Mouse (Mus musculus) layer of hippocampus, adult 18-20 months (tissue): ENCODE measurements around the gene Rbm14. TPM values are rescaled to one million over a fixed set of nuclear protein-coding genes. Genes with fewer than 3 reads are reported as not detected.

Experiments
- DNase-seq, 2 experiments: peaks; one replicate each; pipeline ENCODE4 v3.0.0; 2022; ENCODE audit warnings: low spot score in 2 of 2
- long read RNA-seq: library from polyadenylated mRNA; stranded (forward); transcript quantifications from one replicate; pipeline ENCODE4 v2.0.0, GENCODE M21; 2021
- total RNA-seq, 2 experiments: library from RNA; stranded (reverse); gene quantifications; 2 replicates each; pipeline ENCODE4 v1.2.3; 2021

The Rbm14 gene
- total RNA-seq = 10 to 100 TPM; 47.7 to 53.1 TPM
- long read RNA-seq, transcript Rbm14-201 (3 exons, 3,165 nt) = major isoform, 32 of 37 reads
- long read RNA-seq, partial matches to known transcripts = 4 of 37 reads
- long read RNA-seq, other reads (novel, unspliced or antisense) = 1 of 37 reads

DNA sequence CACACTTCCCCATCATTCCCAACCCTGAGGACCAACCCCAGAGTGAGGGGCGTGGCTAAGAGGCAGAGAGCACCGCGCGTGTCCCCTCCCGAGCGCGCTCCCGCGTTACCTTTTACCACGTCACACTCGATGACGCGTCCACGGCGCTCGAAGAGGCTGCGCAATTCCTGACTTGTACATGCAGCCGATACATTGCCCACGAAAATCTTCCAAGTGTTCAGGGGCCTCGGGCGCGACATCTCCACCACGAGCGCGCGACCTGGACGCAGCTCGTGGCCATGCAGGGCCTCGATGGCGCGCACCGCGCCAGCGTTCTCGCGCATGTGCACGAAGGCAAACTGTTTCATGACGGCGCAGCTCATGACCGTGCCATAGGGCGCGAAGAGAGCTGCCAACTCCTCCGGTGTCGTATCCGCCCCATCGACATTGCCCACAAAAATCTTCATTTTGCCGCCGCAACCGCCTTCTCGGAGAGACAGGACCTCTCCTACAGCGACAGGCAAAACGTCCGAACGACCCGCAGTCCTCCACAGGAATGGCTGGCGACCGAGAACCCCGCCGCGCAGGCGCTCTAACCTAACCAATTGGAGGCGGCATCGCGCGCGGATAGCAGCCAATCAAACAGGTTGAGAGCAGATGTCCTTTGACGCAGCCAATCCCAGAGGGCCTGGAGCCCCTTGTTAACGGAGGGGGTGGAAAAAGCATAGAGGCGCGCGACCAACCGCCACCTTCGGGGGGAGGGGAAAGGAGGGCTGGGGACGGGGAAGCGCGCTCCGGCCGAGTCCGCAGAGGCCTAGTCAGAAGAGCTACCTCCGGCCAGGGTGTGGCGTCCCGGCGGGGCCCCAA lies at the start of gene Rbm14, which contains the start of gene Gm21992:
TSS of gene Rbm14 (minus strand) at position 572 of the 846 bp plus-strand sequence.
TSS of gene Gm21992 (minus strand) at position 550 of the 846 bp plus-strand sequence.
- peak; percentile 99 for DNase-seq

DNA sequence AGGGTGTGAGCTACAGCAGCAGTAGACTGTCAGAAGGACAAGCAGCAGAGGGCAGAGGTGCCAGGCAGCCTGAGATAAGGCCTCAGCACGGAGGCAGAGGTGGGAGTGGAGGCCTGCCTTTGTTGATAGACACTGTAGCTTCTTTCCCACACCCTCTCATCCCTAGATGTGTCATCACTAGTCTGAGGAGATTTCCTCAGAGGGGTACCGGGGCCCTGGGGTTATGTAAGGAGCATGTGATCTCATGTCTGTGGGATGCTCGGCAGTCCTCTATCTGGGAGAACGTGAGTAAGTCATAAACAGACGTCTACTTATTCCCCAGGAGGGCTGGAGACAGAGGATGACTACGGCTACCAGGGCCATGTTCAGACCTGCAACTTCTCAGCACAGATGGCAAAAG lies 47.6 kb upstream of the Rbm14 start:
- DNase-seq = no peak

DNA sequence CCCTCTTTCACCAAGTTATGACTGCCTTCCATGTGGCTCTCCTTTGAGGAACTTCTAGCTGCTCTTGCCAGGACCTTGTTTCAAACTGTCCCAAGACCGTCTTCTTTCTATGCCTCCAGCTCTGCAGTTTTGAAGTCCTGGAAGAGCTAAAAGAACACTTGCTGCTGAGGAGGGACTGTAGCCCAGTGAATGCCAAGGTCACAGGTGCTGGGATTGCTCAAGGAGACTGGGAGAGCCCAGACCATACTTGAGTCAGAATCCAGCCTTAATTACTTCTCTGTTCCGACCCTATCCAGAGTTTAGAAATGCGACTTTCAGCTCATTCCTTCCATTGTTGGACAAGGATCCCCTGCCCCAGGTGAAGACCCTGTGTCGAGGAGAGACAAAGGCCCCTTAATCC lies 44.5 kb upstream of the Rbm14 start:
- no peak for DNase-seq

DNA sequence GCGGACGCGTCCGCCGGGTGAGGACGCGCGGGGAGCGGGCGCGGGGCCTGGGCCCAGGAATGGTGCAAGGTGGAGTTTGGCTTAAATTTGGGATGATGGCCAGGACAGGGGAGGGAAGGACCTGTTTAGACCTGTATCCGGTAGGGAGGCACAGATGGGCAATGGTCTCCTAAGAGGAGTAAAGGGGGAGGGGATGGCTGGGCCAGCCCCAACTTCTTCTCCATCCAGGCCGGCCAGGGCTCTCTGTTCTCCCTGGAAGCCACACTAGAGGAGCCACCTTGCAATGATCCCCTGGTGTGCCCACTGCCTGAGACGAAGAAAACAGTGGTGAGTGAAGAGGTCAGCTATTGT lies 44.0 kb upstream of the Rbm14 start:
- DNase-seq = no peak

DNA sequence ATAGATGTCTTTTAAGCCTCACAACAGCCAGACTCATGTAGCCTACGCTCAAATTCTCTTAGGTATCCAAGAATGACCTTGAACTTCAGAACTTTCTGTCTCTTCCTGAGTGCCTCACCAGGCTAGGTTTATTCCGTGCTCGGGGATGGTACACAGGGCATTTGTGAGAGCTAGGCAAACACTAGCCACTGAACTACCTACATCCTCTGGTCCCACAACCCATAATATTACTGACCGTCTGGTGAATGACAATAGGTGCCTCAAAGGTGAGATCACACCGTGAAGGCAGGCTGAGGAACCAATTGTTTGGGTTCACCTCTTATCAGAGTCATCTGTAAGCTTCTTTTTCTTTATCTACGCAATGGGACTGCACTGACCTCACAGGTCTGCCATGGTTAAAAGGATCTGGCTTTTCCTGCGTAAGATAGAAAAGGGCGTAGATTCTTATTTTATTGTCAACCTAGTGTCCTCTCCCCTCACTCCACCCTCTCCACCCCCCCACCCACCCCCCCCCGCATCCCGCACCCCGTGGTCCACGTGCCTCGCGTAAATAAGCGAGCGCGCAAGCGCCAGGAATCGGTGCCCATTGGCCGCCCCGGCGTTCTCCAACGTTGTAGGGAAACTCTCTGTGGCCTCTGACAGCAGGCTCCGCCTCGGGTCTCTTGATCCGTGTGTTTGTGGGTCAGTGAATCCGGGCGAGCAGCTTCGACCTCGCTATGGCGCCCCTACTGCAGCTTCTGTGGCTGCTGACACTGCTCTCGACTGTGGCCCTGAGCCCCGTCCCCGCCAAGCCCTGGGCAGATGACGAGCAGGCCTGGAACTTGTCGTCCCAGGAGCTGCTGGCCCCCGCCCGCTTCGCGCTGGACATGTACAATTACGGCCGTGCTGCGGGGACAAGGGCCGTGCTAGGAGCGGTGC lies 43.4 kb upstream of the Rbm14 start, which contains the start of gene Ctsf:
TSS of gene Ctsf (plus strand) at position 579 of the 918 bp plus-strand sequence.
- peak; percentile 88 to 95 for DNase-seq

DNA sequence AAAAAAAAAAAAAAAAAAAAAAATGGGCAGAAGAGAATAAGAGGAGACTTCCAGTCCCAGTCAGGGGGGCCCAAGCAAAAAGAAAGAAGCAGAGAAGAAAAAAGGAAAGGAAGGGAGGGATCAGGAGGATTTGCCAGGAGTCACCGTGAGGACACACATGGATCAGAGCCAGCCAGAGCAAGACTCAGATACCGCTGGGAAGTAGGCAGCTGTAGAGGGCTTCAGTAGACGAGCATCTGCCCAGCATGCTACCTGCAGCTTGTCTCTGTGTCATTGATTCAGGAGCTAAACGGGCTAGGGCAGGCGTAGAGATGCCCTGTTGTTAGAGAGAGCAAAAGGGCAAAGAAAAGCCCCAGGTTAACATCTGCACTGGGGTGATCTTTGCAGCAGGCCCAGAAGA lies 38.8 kb upstream of the Rbm14 start:
- no peak for DNase-seq

DNA sequence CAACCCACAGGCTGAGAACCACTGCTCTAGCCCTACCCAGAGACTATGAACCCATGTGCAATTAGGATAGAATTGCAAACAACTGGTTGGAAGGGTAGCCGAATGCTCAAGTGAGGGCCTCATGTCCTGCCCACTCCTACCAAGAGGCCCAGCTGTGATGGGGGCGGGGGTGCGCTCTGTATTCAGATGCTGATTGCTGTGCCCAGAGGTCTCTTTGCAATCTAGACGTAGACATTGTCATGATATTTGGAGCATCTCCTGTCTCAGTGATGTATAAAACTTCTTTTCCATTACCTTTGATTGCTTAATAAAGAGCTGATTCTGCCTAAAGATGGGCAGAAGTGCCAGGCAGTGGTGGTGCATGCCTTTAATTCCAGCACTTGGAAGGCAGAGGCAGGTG lies 38.4 kb upstream of the Rbm14 start:
- DNase-seq = no peak

DNA sequence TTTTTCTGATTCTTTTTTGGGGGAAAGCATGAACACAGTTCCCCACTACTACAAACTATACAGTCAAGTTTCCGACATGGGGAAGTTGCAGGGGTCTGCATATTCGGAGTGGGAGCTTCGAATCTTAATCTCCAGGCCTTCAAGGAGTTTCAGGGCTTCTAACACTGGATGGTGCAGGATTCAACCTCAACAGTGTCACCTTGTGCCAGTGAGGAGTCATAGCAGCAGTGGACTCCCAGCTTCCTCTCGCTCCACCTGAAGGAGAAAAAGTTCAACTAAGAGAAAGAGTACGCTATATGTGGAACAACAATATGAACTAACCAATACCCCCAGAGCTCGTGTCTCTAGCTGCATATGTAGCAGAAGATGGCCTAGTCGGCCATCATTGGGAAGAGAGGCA lies 36.1 kb upstream of the Rbm14 start:
- no peak for DNase-seq

DNA sequence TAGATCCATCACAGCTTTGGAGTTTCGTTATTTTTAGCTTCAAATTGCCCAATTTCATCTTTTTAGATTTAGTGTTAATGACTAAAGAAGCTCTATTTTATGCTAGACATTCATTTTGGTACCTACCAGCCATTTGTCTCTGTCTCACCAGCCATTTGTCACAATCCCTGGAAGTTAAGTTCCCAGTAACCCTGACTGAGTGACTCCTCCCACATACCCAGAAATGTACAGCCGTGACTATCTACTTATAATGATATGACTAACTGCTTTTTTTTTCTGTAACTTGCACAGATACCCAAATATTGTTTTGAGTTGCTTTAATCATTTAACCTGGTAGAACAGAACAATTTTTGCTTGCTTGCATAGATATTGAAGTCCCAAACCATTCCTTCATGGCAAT lies 34.4 kb upstream of the Rbm14 start:
- DNase-seq = no peak

DNA sequence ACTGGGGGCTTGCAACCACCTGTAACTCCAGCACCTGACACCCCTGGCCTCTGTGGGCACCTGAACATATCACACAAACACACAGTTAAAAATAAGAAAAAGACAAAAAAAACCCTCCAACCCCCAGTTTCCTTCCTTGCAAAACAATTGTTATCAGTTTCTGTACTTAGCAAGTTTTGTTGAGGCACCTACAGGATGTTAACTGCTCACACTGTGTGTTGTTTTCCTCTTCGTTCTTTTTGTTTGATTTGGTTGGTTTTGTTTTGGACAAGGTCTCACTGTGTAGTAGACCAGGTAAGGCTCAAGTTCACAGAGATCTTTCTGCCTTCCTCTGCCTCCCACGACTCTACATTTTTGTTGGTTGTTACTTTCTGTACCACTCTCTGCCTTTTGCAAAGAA lies 31.2 kb upstream of the Rbm14 start:
- DNase-seq = no peak

DNA sequence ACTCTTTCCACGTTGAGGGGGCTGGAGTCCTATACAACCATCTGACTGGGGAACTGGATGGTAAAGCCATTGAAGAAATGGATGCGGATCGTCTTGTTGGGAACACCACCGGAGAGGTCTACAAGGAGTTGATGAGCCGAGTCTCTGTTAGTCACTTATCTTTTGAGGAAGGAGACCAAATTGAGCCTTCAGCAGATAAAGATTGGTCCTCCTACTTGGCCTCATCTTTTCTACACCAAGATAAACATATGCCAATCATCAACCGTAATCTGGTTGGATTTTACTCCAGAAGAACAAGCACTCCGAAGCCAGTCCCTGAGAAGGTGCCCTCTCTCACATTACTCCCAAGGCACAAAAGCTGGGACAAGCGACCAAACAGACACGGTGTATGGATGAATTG lies 29.4 kb upstream of the Rbm14 start:
- DNase-seq = no peak

DNA sequence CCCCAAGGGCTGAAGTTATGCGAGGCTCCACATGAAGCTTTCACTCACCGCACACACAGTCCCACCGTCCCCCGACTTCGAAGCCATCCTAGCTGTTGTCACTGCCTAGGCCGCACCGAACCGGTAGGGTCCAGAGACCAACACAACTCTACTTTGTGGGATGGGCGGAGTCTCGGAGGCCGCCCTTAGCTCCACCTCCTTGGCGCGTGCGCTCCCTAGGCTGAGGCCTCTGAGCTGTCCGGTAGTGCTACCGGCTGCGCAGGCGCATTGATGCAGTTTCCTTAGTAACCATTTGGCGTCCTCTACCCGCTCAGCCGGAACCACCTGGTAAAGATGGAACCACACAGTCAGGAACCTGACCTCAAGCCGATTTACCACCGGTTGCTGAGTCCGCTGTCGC lies 27.7 kb upstream of the Rbm14 start, which contains the start of the genes Ccs and Ccdc87:
TSS of gene Ccs (minus strand) at position 184 of the 400 bp plus-strand sequence.
TSS of gene Ccdc87 (plus strand) at position 218 of the 400 bp plus-strand sequence.
- peak; percentile 93 to 98 for DNase-seq

DNA sequence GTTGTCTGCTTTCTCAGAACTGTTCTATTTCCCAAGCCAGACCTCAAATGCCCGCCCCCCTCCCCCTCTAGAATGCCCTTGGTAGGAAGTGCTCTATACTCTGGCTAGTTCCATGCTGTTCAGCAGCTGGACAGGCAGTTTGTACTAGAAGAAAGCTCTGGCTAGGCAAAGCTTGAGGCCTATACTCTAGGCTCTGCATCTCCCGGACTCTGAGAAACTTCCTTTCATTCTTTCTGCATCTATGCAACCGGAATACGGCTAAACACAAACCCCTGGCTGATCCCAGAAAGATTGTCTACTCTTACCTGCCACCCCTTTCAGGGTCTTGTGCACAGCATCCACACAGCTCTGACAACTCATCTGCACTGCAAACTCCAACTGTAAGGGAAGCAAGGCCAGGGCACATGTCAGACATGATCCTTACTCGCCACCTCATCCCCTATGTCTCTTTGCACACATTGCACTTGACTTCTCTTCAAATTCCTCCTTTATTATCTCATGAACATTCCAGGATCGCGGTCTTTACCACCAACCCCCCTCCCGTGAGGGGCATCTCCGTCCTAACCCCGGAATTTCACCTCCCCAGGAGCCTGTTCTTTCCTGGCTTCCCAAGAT lies 27.2 kb upstream of the Rbm14 start:
- DNase-seq = no peak

DNA sequence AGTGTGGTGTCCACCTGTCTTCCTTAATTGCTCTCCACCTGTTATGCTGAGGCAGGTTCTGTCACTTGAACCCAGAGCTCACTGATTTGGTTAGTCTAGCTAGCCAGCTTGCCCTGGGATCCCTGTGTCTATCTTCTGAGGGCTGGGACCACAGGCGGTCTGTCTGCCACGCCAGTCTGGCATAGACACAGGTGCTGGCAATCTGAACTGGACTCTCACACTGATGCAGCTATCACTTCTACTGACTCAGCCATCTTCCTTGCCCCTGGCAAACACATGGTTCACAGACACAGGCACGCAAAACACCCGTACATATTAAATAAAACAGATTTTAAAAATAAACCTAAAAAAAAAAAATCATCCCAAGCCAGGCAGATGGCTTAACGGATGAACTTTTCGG lies 25.6 kb upstream of the Rbm14 start:
- no peak for DNase-seq

DNA sequence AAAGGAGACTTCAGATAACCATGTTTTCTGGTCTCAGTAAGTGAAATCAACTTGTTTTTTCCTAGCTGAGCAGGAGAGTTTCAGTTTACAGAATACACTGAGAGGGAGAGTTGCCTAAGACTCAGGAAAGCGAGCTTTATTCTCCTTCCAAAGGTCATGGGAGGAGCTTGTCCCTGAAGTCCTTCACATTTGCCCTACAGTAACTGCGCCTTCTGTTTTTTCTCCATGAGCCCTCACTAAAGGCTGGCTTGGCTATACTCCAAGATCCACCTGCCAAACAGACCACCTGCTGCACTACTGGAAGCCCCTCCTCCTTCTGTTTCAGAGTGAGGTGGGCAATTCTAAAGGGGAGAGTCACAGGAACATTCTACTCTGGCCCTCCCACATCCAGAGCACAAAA lies 24.7 kb upstream of the Rbm14 start:
- DNase-seq = no peak

DNA sequence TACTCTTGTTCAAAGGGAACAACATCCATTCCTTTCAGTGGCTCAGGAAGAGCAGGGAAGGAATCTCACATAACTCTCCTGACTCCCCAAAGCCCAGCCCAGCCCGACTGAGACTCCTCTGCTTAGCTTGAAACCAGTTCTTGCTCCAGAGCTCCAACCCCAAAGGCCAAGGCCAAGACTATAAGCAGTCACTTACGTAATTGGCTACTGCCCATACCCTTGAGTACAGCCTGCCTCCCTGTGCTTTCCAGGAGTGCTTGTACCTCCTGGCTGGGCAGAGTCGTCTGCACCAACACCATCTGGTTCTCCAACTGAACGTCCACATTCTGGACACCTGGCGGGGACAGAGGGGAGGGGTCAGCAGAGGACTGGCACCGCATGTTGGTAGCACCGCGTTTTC lies 22.5 kb upstream of the Rbm14 start:
- no peak for DNase-seq

DNA sequence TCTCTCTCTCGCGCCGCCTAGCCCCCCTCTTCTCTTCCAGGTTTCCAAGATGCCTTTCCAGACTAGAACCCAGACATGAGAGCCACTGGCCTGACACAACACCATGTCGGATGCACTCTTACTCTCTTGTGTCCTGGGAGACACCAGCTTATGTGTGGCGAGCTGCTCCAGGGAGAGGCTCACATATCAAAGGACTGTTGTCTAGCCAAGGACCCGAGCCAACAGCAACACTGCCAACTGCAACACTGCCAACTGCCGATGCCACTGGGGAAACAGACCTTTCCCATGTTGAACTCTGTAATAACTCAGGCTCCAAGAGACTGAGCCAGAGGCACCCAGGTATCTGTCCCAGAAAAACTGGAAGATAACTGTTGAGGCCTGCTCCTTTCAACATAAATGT lies 17.7 kb upstream of the Rbm14 start:
- peak in 1 of 2 experiments; percentile 51 for DNase-seq

DNA sequence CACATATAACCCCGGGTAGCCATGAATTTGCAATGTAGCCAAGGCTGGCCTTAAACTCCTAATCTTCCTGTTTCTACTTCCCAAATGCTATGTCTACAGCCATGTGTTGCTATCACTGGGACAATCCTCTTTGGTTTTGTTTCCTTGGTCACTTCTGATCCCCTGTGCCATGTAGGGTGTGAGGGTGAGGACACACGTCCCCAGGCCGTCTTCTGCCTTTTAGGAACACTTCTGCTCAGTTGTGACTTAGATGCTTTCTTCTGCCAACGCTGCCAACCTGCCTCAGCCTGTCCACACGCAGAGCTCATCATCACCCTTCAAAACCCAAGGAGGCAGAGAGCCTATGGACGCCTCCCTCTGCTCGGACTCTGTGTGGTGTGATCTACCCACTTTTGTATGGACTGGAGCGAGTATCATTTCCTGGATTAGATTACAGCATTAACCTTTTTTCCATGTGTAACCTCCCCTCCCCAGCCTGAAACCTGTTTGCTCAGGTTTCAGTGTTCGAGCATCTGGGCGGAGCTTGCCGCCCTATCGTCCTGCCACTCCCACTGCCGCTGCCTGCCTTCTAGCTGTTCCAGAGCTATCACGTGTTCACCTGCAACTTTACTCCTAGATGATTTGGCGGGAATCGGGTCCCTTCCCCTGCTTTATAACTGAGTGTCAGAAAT lies 17.1 kb upstream of the Rbm14 start:
- no peak for DNase-seq

DNA sequence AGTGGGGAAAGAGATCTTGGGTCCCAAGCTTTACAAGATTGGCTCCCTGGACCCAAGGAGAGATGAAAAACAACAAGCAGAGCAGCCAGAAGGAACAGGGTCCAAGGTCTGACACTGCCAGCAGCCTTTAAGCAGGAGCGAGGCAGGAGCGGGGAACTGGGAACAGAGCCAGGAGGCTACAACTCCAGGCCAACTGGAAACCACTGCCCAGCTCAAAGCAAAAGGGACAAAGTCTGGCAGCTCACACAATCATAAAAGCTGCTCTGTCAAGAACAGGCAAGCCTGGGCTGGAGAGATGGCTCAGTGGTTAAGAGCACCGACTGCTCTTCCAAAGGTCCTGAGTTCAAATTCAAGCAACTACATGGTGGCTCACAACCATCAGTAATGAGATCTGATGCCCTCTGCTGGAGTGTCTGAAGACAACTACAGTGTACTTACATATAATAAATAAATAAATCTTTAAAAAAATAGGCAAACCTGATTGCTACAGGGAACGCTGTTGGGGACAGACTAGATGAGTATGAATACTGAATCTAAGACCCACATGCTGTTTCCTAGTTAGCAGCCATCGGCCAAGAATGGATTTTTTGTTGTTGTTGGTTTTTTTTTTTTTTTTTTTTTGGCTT lies 9.4 kb upstream of the Rbm14 start:
- peak; percentile 54 to 77 for DNase-seq

DNA sequence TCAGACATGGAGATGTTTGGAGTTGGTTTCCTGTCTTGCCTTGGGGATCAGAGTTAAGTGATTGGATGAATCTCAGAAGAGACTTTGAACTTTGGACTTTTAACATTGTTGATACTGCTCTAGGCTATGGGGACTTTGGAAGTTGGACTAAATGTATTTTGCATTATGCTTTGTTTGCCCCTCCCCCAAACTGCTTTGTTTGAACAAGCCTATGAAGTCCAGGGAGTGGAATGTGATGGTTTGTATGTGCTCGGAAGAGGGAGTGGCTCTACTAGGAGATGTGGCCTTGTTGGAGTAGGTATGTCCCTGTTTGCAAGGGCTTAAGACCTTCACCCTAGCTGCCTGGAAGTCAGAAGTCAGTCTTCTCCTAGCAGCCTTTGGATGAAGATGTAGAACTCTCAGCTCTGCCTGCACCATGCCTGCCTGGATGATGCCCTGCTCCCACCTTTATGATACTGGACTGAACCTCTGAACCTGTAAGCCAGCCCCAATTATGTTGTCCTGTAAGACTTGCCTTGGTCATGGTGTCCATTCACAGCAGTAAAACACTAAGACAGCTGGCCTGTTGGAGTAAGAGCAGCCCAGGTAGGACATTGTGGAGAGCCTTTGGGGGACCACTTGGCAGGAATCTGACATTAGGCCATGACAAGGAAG lies 5.9 kb upstream of the Rbm14 start:
- no peak for DNase-seq
